In genomic region chr13:83745961-83746360, GRCm38 (mm10) we compare ENCODE assay signal across 12 mouse cellular contexts.
DNase-seq lines count a peak whose midpoint lies in the region; ATAC-seq and TF ChIP-seq lines count a peak whose summit lies in the region.
"Had no signal": no experiment of that assay in that cellular context is flagged by ENCODE, and none has a peak within 500 bp of the region (broad histone marks: within the 10 kb centered on the region; RNA-seq: fewer than 3 reads in every experiment).

No protein-coding gene starts in this region.

- H3K9ac ChIP-seq in forebrain, embryonic 13.5 days: no peak overlapping the region
- H3K9ac ChIP-seq: liver, embryonic 14.5 days had no signal

- H3K4me3 ChIP-seq in forebrain, embryonic 13.5 days: no peak overlapping the region
- H3K4me3 ChIP-seq in midbrain, embryonic 10.5 days: no peak overlapping the region
- H3K4me3 ChIP-seq in olfactory bulb, adult 2 months (ENCODE audit: insufficient read depth, low read depth, low read length): no peak overlapping the region

- DNase-seq in cerebellum, adult 9-11 months: peak; percentile 51
- DNase-seq in cerebellum, adult 11 months: no peak
- DNase-seq in midbrain, embryonic 10.5 days (ENCODE audit: low spot score): no peak
- DNase-seq in adrenal gland, adult 18-20 months (ENCODE audit: low spot score in 2 of 2): no peak
- no peak for DNase-seq in spleen, adult 12 weeks (ENCODE audit: low spot score)
- no peak for DNase-seq in adrenal gland, postnatal 25 days
- DNase-seq: kidney, adult 9 months; thymus, adult 18-20 months had no signal

- 38% methylated on average over 5 of the region's 5 CpGs for WGBS in forebrain, embryonic 13.5 days
- WGBS in midbrain, embryonic 10.5 days: 44% methylated on average over 5 of the region's 5 CpGs
- 43% methylated on average over 5 of the region's 5 CpGs for WGBS in olfactory bulb, adult 2 months

- H3K9me3 ChIP-seq in forebrain, embryonic 13.5 days (replicated peaks): no peaks in the 10 kb centered on the region
- no peaks in the 10 kb centered on the region for H3K9me3 ChIP-seq in midbrain, embryonic 10.5 days (replicated peaks)
- H3K9me3 ChIP-seq: heart, embryonic 10.5 days had no signal

- H3K4me2 ChIP-seq in forebrain, embryonic 13.5 days: peak overlapping the region; percentile 72

- peak overlapping the region; percentile 97 for H3K27ac ChIP-seq in forebrain, embryonic 13.5 days
- H3K27ac ChIP-seq in midbrain, embryonic 10.5 days (replicated peaks): peak overlapping the region; percentile 87; the same call in 1 of the 2 replicates
- H3K27ac ChIP-seq in olfactory bulb, adult 2 months (ENCODE audit: insufficient read depth, low read depth, low read length): 0 out of 2 replicates have a peak overlapping the region, but pooled peaks have one; percentile 90
- H3K27ac ChIP-seq: liver, embryonic 14.5 days had no signal

- ATAC-seq in forebrain, embryonic 13.5 days: no peak

- TF ChIP-seq POLR2A in olfactory bulb, adult 2 months (IDR thresholded peaks at IDR 0.05; ENCODE audit: insufficient read depth, low read depth, low read length): no peak

- no peak for TF ChIP-seq CTCF in olfactory bulb, adult 2 months (IDR thresholded peaks at IDR 0.05; ENCODE audit: insufficient read depth, low read depth, low read length)

- H3K27me3 ChIP-seq in forebrain, embryonic 13.5 days: no peaks in the 10 kb centered on the region
- H3K27me3 ChIP-seq in midbrain, embryonic 10.5 days (ENCODE audit: low read depth, poor library complexity, severe bottlenecking): peaks cover 20% of the 10 kb centered on the region

- H3K36me3 ChIP-seq in forebrain, embryonic 13.5 days (ENCODE audit: poor library complexity, severe bottlenecking): peaks cover 5% of the 10 kb centered on the region; the same call in 1 of the 2 replicates
- no peaks in the 10 kb centered on the region for H3K36me3 ChIP-seq in midbrain, embryonic 10.5 days
- H3K36me3 ChIP-seq: heart, embryonic 10.5 days had no signal

- peaks cover 48% of the 10 kb centered on the region for H3K4me1 ChIP-seq in forebrain, embryonic 13.5 days
- H3K4me1 ChIP-seq in midbrain, embryonic 10.5 days: peaks cover 41% of the 10 kb centered on the region
- peaks cover 6% of the 10 kb centered on the region; the same call in 1 of the 2 replicates for H3K4me1 ChIP-seq in olfactory bulb, adult 2 months (ENCODE audit: control insufficient read depth, insufficient read depth, low read length)
